Mouse (Mus musculus) macrophage (primary cell): ENCODE results near the gene Cybrd1. TPM values are rescaled to one million over a fixed set of nuclear protein-coding genes. Genes with fewer than 3 reads are reported as not detected.

Experiments
- H3K27ac ChIP-seq: fragments of 350-480 bp; formaldehyde crosslinking; 2 replicates; pipeline ENCODE4 v1.9.0; 2021
- H3K36me3 ChIP-seq: fragments of 350-480 bp; formaldehyde crosslinking; 2 replicates; pipeline ENCODE4 v1.9.0; 2021; ENCODE audit errors: inconsistent target
- H3K4me3 ChIP-seq: fragments of 350-480 bp; formaldehyde crosslinking; 2 replicates; pipeline ENCODE4 v1.9.0; 2021; ENCODE audit errors: inconsistent target
- H3K79me2 ChIP-seq: fragments of 350-480 bp; formaldehyde crosslinking; 2 replicates; pipeline ENCODE4 v1.9.0; 2021; ENCODE audit errors: inconsistent target
- WGBS: methylation state at CpG from one replicate; pipeline ENCODE4 v1.1.7; 2026; ENCODE audit warnings: inconsistent platforms; ENCODE audit not compliant: missing documents; 5-methylcytosine and 5-hydroxymethylcytosine counted together
- polyA plus RNA-seq: library from polyadenylated mRNA; stranded (reverse); fragments of 250-400 nt; gene quantifications from 3 replicates; pipeline ENCODE4 v1.2.4, GENCODE M21; 2018; ENCODE audit warnings: inconsistent platforms

The Cybrd1 gene
- polyA plus RNA-seq, 1 experiment from 2014 or later, result 0.06 TPM

GRCm38 (mm10) chr2:71176329-71177249 is 58.9 kb downstream of the Cybrd1 start:
- Histone ChIP-seq H3K4me3 (no peak overlapping the region), H3K79me2 (no peaks in the 10 kb centered on the region), H3K36me3 (no peaks in the 10 kb centered on the region), H3K27ac (no peak overlapping the region)
- 64% methylated on average over 9 of the region's 9 CpGs for WGBS

DNA sequence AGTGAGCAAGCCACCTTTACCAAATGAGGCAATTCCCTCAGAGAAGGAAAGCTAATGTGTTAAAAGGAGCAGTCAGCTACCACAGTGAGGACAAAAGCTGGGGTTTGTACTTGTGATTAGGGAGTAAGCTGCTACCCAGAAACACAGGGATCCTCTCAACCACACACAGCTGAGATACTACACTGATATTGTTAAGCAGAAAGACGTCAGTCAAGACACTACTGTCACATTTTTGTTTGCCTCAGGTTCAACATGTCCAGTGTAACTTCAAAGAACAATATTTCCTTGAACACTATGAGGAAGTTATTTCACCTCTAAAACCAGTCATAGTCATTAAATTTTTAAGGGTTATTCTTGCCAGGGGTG is 59.5 kb downstream of the Cybrd1 start:
- H3K4me3 ChIP-seq, result no peak overlapping the region
- H3K27ac ChIP-seq, result no peak overlapping the region
- 87% methylated on average over 1 of the region's 1 CpGs for WGBS
- no peaks in the 10 kb centered on the region for H3K36me3 ChIP-seq
- H3K79me2 ChIP-seq, result no peaks in the 10 kb centered on the region

GRCm38 (mm10) chr2:71177760-71178159 is 60.0 kb downstream of the Cybrd1 start:
- Histone ChIP-seq H3K79me2 (no peaks in the 10 kb centered on the region), H3K4me3 (no peak overlapping the region), H3K36me3 (no peaks in the 10 kb centered on the region), H3K27ac (no peak overlapping the region)
- WGBS, result 100% methylated on average over 1 of the region's 1 CpGs

DNA sequence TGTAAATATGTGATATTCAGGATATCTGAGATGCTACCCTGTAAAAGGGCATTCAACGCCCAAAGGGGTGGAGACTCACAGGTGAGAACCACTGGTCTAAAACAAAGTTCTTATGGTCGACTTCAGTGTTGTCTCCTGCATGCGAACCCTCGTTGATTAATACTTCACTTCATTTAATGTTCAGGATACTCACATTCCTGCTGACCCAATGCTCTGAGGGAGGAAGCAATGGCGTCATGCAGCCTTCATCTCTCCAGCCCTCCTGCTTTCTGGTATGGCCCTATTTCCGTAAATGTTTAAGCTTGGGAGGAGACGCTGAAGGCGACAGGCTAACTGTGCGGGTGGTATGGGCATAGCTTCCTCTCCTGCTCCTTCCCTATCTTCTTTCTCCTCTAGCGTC is 62.0 kb downstream of the Cybrd1 start:
- Histone ChIP-seq H3K4me3 (no peak overlapping the region), H3K36me3 (no peaks in the 10 kb centered on the region), H3K79me2 (no peaks in the 10 kb centered on the region), H3K27ac (no peak overlapping the region)
- 91% methylated on average over 10 of the region's 10 CpGs for WGBS

DNA sequence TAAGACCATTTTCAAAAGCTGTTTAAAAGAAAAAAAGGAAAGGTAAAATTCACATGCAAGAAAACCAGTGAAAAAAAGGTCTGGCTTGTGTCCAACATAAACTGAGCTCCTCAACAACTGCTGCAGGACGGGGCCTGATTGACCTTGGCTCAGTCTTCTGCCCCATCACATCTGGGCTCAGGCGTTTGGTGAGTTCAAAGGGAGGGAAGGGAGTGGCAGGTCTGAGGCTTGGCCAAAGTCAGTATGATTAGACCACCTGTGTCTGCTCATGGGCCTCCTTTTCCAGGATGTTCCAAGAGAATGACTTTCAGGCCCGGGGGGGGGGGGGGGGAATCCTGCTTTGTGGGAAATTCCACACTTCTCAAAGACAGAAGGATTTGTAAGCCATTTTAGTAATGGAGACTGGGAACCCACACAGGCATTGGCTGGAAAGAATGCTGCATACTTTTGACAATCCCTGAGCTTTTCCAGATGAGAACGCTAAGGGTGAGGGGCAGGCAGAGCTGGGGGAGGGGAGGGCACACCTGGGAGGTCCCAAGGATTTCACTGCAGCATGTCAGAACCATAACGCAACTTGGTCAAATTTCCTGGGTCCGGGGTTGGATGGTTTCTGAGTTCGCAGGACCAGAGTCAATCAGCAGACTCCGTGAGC is 63.0 kb downstream of the Cybrd1 start:
- Histone ChIP-seq H3K27ac (no peak overlapping the region), H3K4me3 (no peak overlapping the region), H3K36me3 (no peaks in the 10 kb centered on the region), H3K79me2 (no peaks in the 10 kb centered on the region)
- WGBS, result 67% methylated on average over 8 of the region's 8 CpGs

- Histone ChIP-seq H3K4me3 (no peak overlapping the region), H3K27ac (no peak overlapping the region), H3K36me3 (no peaks in the 10 kb centered on the region), H3K79me2 (no peaks in the 10 kb centered on the region)
- WGBS, result 89% methylated on average over 3 of the region's 3 CpGs
Measured at GRCm38 (mm10) chr2:71187950-71188349, 70.2 kb downstream of the Cybrd1 start.

GRCm38 (mm10) chr2:71188861-71189260 is 71.1 kb downstream of the Cybrd1 start:
- 86% methylated on average over 2 of the region's 2 CpGs for WGBS
- Histone ChIP-seq H3K79me2 (no peaks in the 10 kb centered on the region), H3K36me3 (no peaks in the 10 kb centered on the region), H3K27ac (no peak overlapping the region), H3K4me3 (no peak overlapping the region)

DNA sequence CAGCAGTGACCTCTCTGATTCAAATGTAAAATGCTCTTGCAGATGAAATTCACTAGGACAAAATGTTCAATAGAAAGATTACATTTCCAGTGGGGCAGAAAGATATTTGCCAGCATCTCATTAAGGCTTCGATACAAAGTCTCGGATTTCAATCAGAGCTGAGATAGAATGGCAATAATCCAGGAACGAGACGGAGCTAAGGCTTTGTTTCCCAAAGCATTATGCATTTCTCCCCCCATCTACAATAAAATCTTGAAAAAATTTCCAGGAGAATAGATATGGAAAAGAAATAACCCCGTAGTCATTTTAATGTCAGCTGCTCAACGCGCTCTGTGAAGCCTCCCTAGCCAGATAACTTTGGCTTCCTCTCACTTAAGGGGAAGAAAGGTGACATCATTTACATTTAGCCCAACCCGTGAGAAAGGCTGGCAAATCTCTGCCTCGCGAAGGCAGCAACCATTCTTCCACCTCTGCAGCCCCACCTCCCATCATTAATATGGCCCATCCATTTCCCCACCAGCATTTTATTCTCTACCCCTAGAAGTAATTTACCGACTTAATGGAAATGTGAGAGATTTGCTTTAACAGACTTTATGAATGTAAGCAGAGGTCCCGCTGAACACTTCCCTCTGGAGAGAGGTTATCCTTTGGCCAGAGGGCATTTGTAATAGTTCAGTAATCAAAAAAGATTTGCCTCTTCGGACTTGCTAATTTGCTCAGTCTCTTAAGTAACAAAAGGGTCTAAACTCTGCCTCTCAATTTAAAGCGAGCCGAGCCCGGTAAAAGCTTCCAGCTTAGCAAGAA is 73.9 kb downstream of the Cybrd1 start:
- Histone ChIP-seq H3K27ac (no peak overlapping the region), H3K79me2 (no peaks in the 10 kb centered on the region)
- WGBS, result 46% methylated on average over 16 of the region's 16 CpGs

DNA sequence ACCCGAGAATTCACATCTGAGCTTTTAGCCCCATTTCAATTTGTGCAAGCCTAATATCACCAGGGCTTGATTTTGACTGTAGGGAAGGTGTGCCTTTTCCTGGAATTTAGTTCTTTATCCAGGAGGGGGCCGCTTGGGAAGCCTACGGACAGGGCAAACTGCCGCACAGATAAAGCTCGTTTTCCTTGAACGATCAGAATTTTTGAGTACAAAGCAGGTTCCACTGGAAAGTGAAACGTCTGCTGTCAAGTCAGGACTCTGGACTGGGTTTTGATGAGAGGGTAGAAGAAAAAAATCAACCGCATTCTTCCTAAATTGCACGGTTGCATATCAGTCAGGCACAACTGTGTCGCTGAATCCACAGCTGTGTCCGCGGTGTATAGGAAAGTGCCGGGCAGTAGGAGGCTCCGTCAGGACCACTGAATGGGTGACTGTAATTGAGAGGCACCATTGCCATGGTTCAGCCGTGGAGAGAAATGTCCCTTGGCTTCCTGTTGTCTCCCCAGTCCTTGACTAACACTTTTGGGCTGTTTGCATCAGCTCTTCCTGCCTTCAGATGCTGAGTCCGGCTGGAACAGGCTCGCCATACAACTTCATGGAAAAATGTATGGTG is 74.6 kb downstream of the Cybrd1 start:
- H3K4me3 ChIP-seq, result no peak overlapping the region
- H3K27ac ChIP-seq, result no peak overlapping the region
- no peaks in the 10 kb centered on the region for H3K36me3 ChIP-seq
- no peaks in the 10 kb centered on the region for H3K79me2 ChIP-seq
- WGBS, result 74% methylated on average over 16 of the region's 17 CpGs

More for the DNA sequence above, 73.9 kb downstream of the Cybrd1 start:
- Histone ChIP-seq H3K4me3 (no peak overlapping the region), H3K36me3 (no peaks in the 10 kb centered on the region)

Other genes with a start within 250 kb of the Cybrd1 start
- gene Dcaf17, start 62.6 kb upstream of the Cybrd1 start, polyA plus RNA-seq, result 7.1 to 9.2 TPM (median 8.6 TPM) in 3 replicates
- gene Mettl8, start 62.3 kb upstream of the Cybrd1 start, polyA plus RNA-seq, result 8.9 to 12.9 TPM (median 9.9 TPM) in 3 replicates
- gene Dync1i2, start 93.8 kb downstream of the Cybrd1 start, polyA plus RNA-seq, result 168 to 235 TPM (median 216 TPM) in 3 replicates
- gene Slc25a12, start 249.8 kb downstream of the Cybrd1 start, polyA plus RNA-seq, result 20.9 to 38.7 TPM (median 26.8 TPM) in 3 replicates